Mouse (Mus musculus): Measurements from ENCODE around the gene 4930438A08Rik. TPM values are rescaled to one million over a fixed set of nuclear protein-coding genes. Genes with fewer than 3 reads are reported as not detected.
"Not testable (repeated sequence)": the region's sequence is repeated elsewhere in the genome, so short reads cannot be mapped to it uniquely, and the experiment has no call there.

The 4930438A08Rik gene
- polyA plus RNA-seq (2014; fragmentation: Nextera tagmentation; extraction: Ambion mirVana), result not detected in 2 replicates

DNA sequence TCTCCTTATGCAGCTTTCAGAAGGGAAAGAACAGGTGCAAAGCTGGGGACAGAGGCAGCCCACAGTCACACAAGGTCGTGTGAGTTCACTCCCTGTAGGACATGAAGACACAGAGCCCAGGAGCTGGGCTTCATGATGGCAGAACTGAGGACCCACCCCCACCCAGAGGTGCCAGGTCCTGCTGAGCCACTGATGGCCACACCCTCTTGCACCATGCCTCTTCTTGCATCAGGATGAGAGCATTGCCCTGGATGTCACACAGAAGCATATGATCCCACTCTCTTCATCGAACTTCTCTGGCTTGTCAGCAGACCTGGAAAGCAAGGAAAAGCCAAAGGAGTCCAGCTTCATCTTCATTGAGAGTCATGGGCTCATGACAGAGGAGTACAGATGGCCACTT, at the start of gene 4930438A08Rik:
4930438A08Rik (plus strand) TSS at position 228 of the 400 bp plus-strand sequence.
- no peak within 1 kb of the TSS for H3K4me3 ChIP-seq (ENCODE audit: low read depth, low read length)
- no peak within 1 kb of the TSS for H3K9ac ChIP-seq (ENCODE audit: low read length)
- DNase-seq (ENCODE audit: low spot score) (no peak), ATAC-seq (ENCODE audit: insufficient read depth, low FRiP score, low TSS enrichment) (no peak)
- H3K27me3 ChIP-seq (ENCODE audit: control insufficient read depth, insufficient read depth, low read length), result no peaks in the 10 kb centered on the region
- WGBS, result 50% methylated on average over 2 of the region's 2 CpGs
- H3K36me3 ChIP-seq (ENCODE audit: control insufficient read depth, insufficient read depth, low read length), result no peaks in the 10 kb centered on the region
- H3K4me1 ChIP-seq (ENCODE audit: control insufficient read depth, insufficient read depth, low read length), result no peaks in the 10 kb centered on the region
- no peaks in the 10 kb centered on the region for H3K9me3 ChIP-seq (ENCODE audit: control insufficient read depth, low read length)
- H3K27ac ChIP-seq (ENCODE audit: low read depth, low read length), result no peak within 1 kb of the TSS
- no peak within 1 kb of the TSS for H3K4me2 ChIP-seq (ENCODE audit: low read depth)

DNA sequence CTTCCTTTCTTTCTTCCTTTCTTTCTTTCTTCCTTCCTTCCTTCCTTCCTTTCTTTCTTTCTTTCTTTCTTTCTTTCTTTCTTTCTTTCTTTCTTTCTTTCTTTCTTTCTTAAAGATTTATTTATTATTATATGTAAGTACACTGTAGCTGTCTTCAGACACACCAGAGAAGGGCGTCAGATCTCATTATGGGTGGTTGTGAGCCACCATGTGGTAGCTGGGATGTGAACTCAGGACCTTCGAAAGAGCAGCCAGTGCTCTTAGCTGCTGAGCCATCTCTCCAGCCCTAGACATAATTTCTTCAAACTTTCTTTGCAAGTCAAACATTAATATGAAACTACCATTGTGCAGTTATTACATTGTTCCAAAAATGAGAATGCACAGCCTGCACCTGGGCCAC, 49.7 kb upstream of the 4930438A08Rik start:
- not testable (repeated sequence) for H3K4me1 ChIP-seq (ENCODE audit: control insufficient read depth, insufficient read depth, low read length); H3K27me3 ChIP-seq (ENCODE audit: control insufficient read depth, insufficient read depth, low read length); DNase-seq (ENCODE audit: low spot score); H3K9me3 ChIP-seq (ENCODE audit: control insufficient read depth, low read length); H3K27ac ChIP-seq (ENCODE audit: low read depth, low read length); H3K4me3 ChIP-seq (ENCODE audit: low read depth, low read length); H3K36me3 ChIP-seq (ENCODE audit: control insufficient read depth, insufficient read depth, low read length); H3K4me2 ChIP-seq (ENCODE audit: low read depth); ATAC-seq (ENCODE audit: insufficient read depth, low FRiP score, low TSS enrichment); H3K9ac ChIP-seq (ENCODE audit: low read length)
- WGBS, result 80% methylated on average over 2 of the region's 2 CpGs

DNA sequence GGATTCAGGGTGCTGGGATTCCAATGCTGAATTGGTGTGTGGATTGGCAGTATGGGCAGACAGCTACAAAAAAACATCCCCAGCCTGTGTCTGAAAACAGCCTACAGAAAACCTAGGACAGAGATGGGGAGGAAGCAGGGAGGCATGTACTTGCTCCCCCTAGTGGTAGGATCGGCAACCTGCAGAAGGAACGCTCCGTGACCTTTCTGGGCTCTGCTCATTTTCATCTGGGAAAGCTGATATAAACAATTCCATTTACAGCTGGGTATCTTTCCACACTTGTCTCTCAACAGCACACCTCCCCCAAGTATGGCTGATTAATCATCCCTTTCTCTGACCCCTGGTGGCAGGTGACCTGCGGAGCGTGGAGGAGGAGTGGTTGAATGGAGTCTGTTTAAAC, 48.9 kb upstream of the 4930438A08Rik start:
- Histone ChIP-seq H3K27ac (ENCODE audit: low read depth, low read length) (no peak overlapping the region), H3K4me3 (ENCODE audit: low read depth, low read length) (no peak overlapping the region), H3K9ac (ENCODE audit: low read length) (no peak overlapping the region), H3K9me3 (ENCODE audit: control insufficient read depth, low read length) (no peaks in the 10 kb centered on the region), H3K27me3 (ENCODE audit: control insufficient read depth, insufficient read depth, low read length) (no peaks in the 10 kb centered on the region), H3K36me3 (ENCODE audit: control insufficient read depth, insufficient read depth, low read length) (no peaks in the 10 kb centered on the region), H3K4me2 (ENCODE audit: low read depth) (no peak overlapping the region), H3K4me1 (ENCODE audit: control insufficient read depth, insufficient read depth, low read length) (no peaks in the 10 kb centered on the region)
- ATAC-seq (ENCODE audit: insufficient read depth, low FRiP score, low TSS enrichment) (no peak), DNase-seq (ENCODE audit: low spot score) (peak; percentile 81)
- WGBS, result 8% methylated on average over 5 of the region's 5 CpGs

DNA sequence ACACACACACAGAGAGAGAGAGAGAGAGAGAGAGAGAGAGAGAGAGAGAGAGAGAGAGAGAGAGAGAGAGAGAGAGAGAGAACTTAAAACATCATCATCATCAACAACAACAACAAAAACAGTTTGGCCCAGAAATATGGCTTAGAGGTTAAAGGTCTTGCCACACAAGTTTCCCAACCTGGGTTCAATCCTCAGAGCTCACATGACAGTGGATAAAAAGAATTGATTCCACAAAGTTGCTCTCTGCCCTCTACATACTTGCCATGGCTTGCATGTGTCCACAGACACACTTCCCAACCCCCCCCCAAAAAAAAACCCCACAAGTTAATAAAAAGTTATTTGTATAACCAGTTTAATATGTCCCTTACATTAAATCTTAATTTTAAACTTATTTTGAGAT, 48.2 kb upstream of the 4930438A08Rik start:
- H3K36me3 ChIP-seq (ENCODE audit: control insufficient read depth, insufficient read depth, low read length), result no peaks in the 10 kb centered on the region
- ATAC-seq (ENCODE audit: insufficient read depth, low FRiP score, low TSS enrichment), result no peak
- no peaks in the 10 kb centered on the region for H3K4me1 ChIP-seq (ENCODE audit: control insufficient read depth, insufficient read depth, low read length)
- H3K27ac ChIP-seq (ENCODE audit: low read depth, low read length), result no peak overlapping the region
- H3K9ac ChIP-seq (ENCODE audit: low read length), result no peak overlapping the region
- DNase-seq (ENCODE audit: low spot score), result no peak
- no peaks in the 10 kb centered on the region for H3K9me3 ChIP-seq (ENCODE audit: control insufficient read depth, low read length)
- no peak overlapping the region for H3K4me2 ChIP-seq (ENCODE audit: low read depth)
- H3K27me3 ChIP-seq (ENCODE audit: control insufficient read depth, insufficient read depth, low read length), result no peaks in the 10 kb centered on the region
- no peak overlapping the region for H3K4me3 ChIP-seq (ENCODE audit: low read depth, low read length)

DNA sequence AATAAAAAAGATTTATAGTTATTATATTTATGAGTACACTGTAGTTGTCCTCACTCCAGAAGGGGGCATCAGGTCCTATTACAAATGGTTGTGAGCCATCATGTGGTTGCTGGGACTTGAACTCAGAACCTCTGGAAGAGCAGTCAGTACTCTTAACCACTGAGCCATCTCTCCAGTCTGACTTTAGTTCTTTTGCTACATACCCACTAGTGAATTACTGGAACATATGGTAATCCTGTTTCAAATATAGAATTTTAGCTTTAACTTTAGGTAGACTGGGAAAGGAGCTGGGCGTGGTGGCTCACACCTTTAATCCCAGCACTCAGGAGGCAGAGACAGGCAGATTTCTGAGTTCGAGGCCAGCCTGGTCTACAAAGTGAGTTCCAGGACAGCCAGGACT, 46.6 kb upstream of the 4930438A08Rik start:
- not testable (repeated sequence) for H3K4me1 ChIP-seq (ENCODE audit: control insufficient read depth, insufficient read depth, low read length); H3K4me3 ChIP-seq (ENCODE audit: low read depth, low read length); H3K27ac ChIP-seq (ENCODE audit: low read depth, low read length); ATAC-seq (ENCODE audit: insufficient read depth, low FRiP score, low TSS enrichment); H3K36me3 ChIP-seq (ENCODE audit: control insufficient read depth, insufficient read depth, low read length); H3K27me3 ChIP-seq (ENCODE audit: control insufficient read depth, insufficient read depth, low read length); H3K9me3 ChIP-seq (ENCODE audit: control insufficient read depth, low read length); H3K9ac ChIP-seq (ENCODE audit: low read length); DNase-seq (ENCODE audit: low spot score); H3K4me2 ChIP-seq (ENCODE audit: low read depth)
- 94% methylated on average over 1 of the region's 2 CpGs for WGBS

DNA sequence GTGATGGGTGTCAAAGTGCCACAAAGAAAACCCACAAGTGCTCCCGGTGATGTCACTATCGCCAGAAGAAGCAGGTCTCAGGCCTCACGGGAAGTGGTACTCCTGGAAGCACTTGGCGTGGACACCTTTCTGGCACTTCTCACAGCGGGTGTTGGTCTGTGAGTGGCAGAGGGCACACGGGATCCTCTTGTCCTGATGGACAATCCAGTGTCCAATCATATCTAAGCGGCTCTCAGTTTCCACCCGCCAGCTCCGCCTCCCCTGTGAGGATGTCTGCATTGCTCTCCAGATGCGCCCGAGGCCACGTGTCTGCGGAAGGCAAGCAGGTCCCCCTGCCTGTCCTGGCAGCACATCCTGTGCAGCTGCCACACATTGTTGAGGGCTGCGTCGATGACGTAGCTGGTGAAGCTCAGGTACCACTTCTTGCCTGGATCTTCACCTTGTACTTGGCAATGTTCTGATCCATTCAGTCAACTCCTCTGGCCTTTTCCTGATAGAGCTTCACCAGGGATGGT, 44.1 kb upstream of the 4930438A08Rik start:
- WGBS, result 66% methylated on average over 16 of the region's 16 CpGs
- ATAC-seq (ENCODE audit: insufficient read depth, low FRiP score, low TSS enrichment), result no peak
- H3K4me2 ChIP-seq (ENCODE audit: low read depth), result no peak overlapping the region
- no peak overlapping the region for H3K27ac ChIP-seq (ENCODE audit: low read depth, low read length)
- no peak overlapping the region for H3K9ac ChIP-seq (ENCODE audit: low read length)
- no peaks in the 10 kb centered on the region for H3K9me3 ChIP-seq (ENCODE audit: control insufficient read depth, low read length)
- H3K27me3 ChIP-seq (ENCODE audit: control insufficient read depth, insufficient read depth, low read length), result no peaks in the 10 kb centered on the region
- no peaks in the 10 kb centered on the region for H3K4me1 ChIP-seq (ENCODE audit: control insufficient read depth, insufficient read depth, low read length)
- DNase-seq (ENCODE audit: low spot score), result no peak
- H3K4me3 ChIP-seq (ENCODE audit: low read depth, low read length), result no peak overlapping the region
- no peaks in the 10 kb centered on the region for H3K36me3 ChIP-seq (ENCODE audit: control insufficient read depth, insufficient read depth, low read length)

DNA sequence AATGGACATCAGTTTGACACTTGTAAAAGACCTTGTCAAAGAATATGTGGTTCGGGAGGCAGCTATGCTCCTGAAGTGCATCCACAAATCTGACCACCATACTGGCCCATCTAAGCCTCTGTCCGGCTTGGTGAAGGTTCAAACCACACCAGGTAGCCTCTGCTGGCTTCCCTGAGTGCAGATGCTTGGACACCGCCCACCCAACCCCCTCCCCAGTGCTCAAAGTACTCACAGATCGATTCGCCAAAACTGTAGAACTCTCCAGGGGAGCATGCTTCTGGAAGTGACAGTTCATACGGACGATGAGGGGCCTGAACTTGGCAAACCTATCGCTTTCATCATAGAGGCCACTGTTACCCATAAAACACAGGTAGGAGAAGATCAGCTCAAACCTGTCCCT, 43.4 kb upstream of the 4930438A08Rik start:
- Histone ChIP-seq H3K4me2 (ENCODE audit: low read depth) (no peak overlapping the region), H3K4me3 (ENCODE audit: low read depth, low read length) (no peak overlapping the region), H3K27me3 (ENCODE audit: control insufficient read depth, insufficient read depth, low read length) (no peaks in the 10 kb centered on the region), H3K27ac (ENCODE audit: low read depth, low read length) (no peak overlapping the region), H3K36me3 (ENCODE audit: control insufficient read depth, insufficient read depth, low read length) (no peaks in the 10 kb centered on the region), H3K9me3 (ENCODE audit: control insufficient read depth, low read length) (no peaks in the 10 kb centered on the region), H3K4me1 (ENCODE audit: control insufficient read depth, insufficient read depth, low read length) (no peaks in the 10 kb centered on the region), H3K9ac (ENCODE audit: low read length) (no peak overlapping the region)
- DNase-seq (ENCODE audit: low spot score) (no peak), ATAC-seq (ENCODE audit: insufficient read depth, low FRiP score, low TSS enrichment) (no peak)
- WGBS, result 85% methylated on average over 8 of the region's 8 CpGs

DNA sequence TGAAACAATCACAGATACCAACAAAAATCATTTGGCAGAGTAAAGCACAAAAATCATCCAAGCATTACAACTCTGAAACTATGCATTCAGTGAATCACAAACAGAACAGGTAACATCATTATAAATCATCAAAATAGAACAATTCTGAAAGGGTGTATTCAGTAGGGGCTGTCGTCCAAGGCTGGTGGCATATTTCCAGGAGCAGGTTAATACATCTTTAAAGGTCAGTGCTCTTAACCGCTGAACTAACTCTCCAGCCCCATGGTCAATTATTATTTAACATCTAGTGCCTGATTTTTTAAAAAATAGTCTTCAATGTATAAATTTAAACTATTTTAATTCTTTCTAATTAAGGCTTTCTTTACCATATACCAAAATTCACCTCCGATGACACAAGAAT, 40.0 kb upstream of the 4930438A08Rik start:
- H3K9me3 ChIP-seq (ENCODE audit: control insufficient read depth, low read length); ATAC-seq (ENCODE audit: insufficient read depth, low FRiP score, low TSS enrichment); H3K27ac ChIP-seq (ENCODE audit: low read depth, low read length); DNase-seq (ENCODE audit: low spot score); H3K27me3 ChIP-seq (ENCODE audit: control insufficient read depth, insufficient read depth, low read length); H3K4me2 ChIP-seq (ENCODE audit: low read depth); H3K4me1 ChIP-seq (ENCODE audit: control insufficient read depth, insufficient read depth, low read length); H3K4me3 ChIP-seq (ENCODE audit: low read depth, low read length); H3K9ac ChIP-seq (ENCODE audit: low read length); H3K36me3 ChIP-seq (ENCODE audit: control insufficient read depth, insufficient read depth, low read length): not testable (repeated sequence)
- WGBS, result 88% methylated on average over 3 of the region's 3 CpGs

DNA sequence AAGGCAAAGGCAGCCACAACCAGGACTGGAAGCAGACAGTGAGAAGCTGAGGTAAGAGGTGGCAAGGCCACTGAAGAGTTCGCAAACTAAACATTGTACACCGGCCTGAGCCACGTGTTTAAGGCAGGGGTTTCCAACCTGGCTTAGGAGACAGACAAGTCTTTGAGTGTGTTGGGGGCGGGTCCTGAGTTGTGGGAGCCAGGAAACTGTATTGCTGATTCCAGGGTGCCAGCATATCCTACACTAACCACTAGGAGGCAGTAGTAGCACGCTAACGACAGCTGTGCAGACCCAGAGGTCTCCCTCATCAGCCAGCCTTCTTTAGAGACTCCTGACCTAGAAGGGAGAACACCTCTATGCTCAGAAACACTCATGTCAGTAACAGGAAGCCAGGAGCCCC, 39.4 kb upstream of the 4930438A08Rik start:
- Histone ChIP-seq H3K9me3 (ENCODE audit: control insufficient read depth, low read length) (no peaks in the 10 kb centered on the region), H3K27me3 (ENCODE audit: control insufficient read depth, insufficient read depth, low read length) (no peaks in the 10 kb centered on the region), H3K9ac (ENCODE audit: low read length) (no peak overlapping the region), H3K4me1 (ENCODE audit: control insufficient read depth, insufficient read depth, low read length) (no peaks in the 10 kb centered on the region), H3K27ac (ENCODE audit: low read depth, low read length) (no peak overlapping the region), H3K4me3 (ENCODE audit: low read depth, low read length) (no peak overlapping the region), H3K36me3 (ENCODE audit: control insufficient read depth, insufficient read depth, low read length) (no peaks in the 10 kb centered on the region), H3K4me2 (ENCODE audit: low read depth) (no peak overlapping the region)
- no peak for ATAC-seq (ENCODE audit: insufficient read depth, low FRiP score, low TSS enrichment)
- 13% methylated on average over 6 of the region's 6 CpGs for WGBS
- DNase-seq (ENCODE audit: low spot score), result peak; percentile 52

Measured in neural tube, embryonic 11.5 days (tissue).